Mouse (Mus musculus) heart, postnatal 0 days (tissue): ENCODE measurements around the gene Pdzd2. TPM values are rescaled to one million over a fixed set of nuclear protein-coding genes. Genes with fewer than 3 reads are reported as not detected.

Source experiments
- ATAC-seq: fragments of 200-750 bp; cut with Nextera tagmentation; 2 replicates; pipeline ENCODE4 v1.8.0; 2017; ENCODE audit warnings: low read depth, moderate number of reproducible peaks, moderate library complexity; ENCODE audit not compliant: insufficient read depth
- DNase-seq: peaks from one replicate; pipeline ENCODE4 v3.0.0-alpha.2; 2016; ENCODE audit warnings: low spot score
- H3K27ac ChIP-seq: fragments of 300-500 bp; sonication (generic); 2 replicates; pipeline ENCODE4 v1.5.1; 2014; ENCODE audit warnings: low read depth, mild to moderate bottlenecking
- H3K27me3 ChIP-seq: fragments of 300-500 bp; sonication (generic); 2 replicates; pipeline ENCODE4 v1.6.1; 2014; ENCODE audit warnings: low read length, mixed read lengths; ENCODE audit not compliant: control insufficient read depth, insufficient read depth
- H3K36me3 ChIP-seq: fragments of 300-500 bp; sonication (generic); replicated peaks from 2 replicates; pipeline ENCODE4 v1.6.1; 2014; ENCODE audit warnings: low read length, mixed read lengths; ENCODE audit not compliant: control insufficient read depth, insufficient read depth
- H3K4me1 ChIP-seq: fragments of 300-500 bp; sonication (generic); 2 replicates; pipeline ENCODE4 v1.6.1; 2014; ENCODE audit warnings: antibody characterized with exemption; ENCODE audit not compliant: control insufficient read depth, insufficient read depth
- H3K4me2 ChIP-seq: fragments of 300-500 bp; sonication (generic); 2 replicates; pipeline ENCODE4 v1.6.1; 2014; ENCODE audit warnings: low read depth, mild to moderate bottlenecking, low read length, moderate library complexity
- H3K4me3 ChIP-seq: fragments of 300-500 bp; sonication (generic); 2 replicates; pipeline ENCODE4 v1.5.1; 2014; ENCODE audit warnings: low read depth, low read length
- H3K9ac ChIP-seq: fragments of 300-500 bp; sonication (generic); replicated peaks from 2 replicates; pipeline ENCODE4 v1.6.1; 2014; ENCODE audit warnings: low read depth, low read length, mixed read lengths
- H3K9me3 ChIP-seq: fragments of 300-500 bp; sonication (generic); replicated peaks from 2 replicates; pipeline ENCODE4 v1.6.1; 2016; ENCODE audit warnings: low read length; ENCODE audit not compliant: control insufficient read depth
- CTCF ChIP-seq: IDR thresholded peaks from 2 replicates; pipeline ENCODE4 v1.5.1; 2016; ENCODE audit warnings: antibody characterized with exemption, control low read depth, low read depth
- EP300 ChIP-seq: IDR thresholded peaks from 2 replicates; pipeline ENCODE4 v1.6.1; 2016; ENCODE audit warnings: antibody characterized with exemption, low read depth
- WGBS: fragments of 180-500 bp; shearing (Covaris S2); extraction: QIAGEN DNeasy Blood & Tissue Kit; methylation state at CpG from one replicate; pipeline ENCODE4 v1.1.7; 2014; 5-methylcytosine and 5-hydroxymethylcytosine counted together
- polyA plus RNA-seq: library from polyadenylated mRNA; unstranded; fragments of >200 nt; fragmentation: Nextera tagmentation; extraction: Ambion mirVana; gene quantifications from 2 replicates; pipeline ENCODE4 v1.2.1, GENCODE M21; 2015
- total RNA-seq: library from RNA; depleted of rRNA; stranded (reverse); fragments of >200 nt; gene quantifications from 2 replicates; pipeline ENCODE4 v1.2.3, GENCODE M21; 2014; ENCODE audit warnings: low replicate concordance

Pdzd2 gene
- total and polyA plus RNA-seq, 2 experiments from 2014 or later = 36.1 to 86.0 TPM

DNA sequence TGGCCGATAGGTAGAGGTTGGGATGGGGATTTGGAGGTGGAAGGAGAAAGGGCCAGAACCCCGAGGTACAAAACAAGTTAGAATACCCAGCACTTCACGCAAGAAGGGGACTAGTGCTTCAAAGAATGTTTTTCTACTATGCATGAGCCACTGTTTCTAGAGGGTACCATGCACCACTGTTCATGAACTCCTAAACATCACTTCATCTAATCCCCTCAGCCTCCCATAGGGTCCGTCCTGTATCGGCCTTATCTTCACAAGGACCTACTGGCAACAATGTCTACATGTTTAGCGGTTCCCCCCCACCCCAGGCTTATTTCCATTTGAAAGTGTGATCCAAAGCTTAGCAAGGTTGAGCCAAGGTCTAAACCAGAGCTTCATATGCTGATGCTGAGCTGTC, 162.0 kb downstream of the Pdzd2 start:
- Histone ChIP-seq H3K4me3 (no peak overlapping the region), H3K9ac (no peak overlapping the region), H3K27ac (no peak overlapping the region), H3K4me1 (no peaks in the 10 kb centered on the region; the same call in 1 of the 2 replicates), H3K36me3 (no peaks in the 10 kb centered on the region), H3K4me2 (no peak overlapping the region), H3K9me3 (no peaks in the 10 kb centered on the region), H3K27me3 (no peaks in the 10 kb centered on the region)
- 68% methylated on average over 6 of the region's 6 CpGs for WGBS
- ATAC-seq (no peak; the same call in 1 of the 2 replicates), DNase-seq (no peak)
- TF ChIP-seq CTCF (no peak), EP300 (no peak)

DNA sequence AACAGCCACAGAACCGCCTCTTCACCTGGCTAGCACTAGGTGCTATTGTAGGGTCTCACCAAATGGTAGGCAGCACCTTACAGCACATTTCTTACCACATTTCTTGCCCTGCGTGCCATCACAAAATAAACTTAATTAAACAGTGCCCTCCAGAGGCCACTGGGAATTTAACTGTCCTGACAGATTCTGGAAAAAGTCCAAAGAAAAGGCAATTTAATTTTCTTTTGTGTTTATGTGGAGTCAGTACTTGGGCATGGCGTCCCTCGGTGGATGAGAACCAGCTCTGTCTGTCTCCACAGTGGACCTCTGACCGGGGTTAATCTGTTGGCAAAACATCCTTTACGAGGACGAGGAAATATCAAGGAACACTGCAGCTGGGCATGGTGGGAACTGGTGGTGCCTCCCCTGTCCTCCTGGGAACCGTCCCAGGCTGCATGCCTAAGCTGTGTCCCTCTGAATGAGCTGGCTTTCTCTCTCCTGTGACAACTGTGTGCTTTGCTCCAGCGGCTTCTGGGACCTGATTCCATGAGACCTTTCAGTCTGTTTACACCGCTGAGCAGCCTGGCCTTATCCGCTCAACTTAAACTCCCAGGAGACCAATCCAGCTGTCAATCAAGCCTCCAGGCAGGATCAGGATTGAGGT, 162.5 kb downstream of the Pdzd2 start:
- peak; percentile 34 for ATAC-seq
- WGBS = 25% methylated on average over 11 of the region's 11 CpGs
- Histone ChIP-seq H3K9me3 (no peaks in the 10 kb centered on the region), H3K4me3 (no peak overlapping the region), H3K36me3 (no peaks in the 10 kb centered on the region), H3K27me3 (no peaks in the 10 kb centered on the region), H3K4me2 (peak overlapping the region; percentile 29; the same call in 1 of the 2 replicates), H3K27ac (peak overlapping the region; percentile 30; the same call in 1 of the 2 replicates), H3K4me1 (no peaks in the 10 kb centered on the region; the same call in 1 of the 2 replicates), H3K9ac (no peak overlapping the region)
- no peak for TF ChIP-seq EP300
- peak; percentile 48; the same call in 1 of the 2 replicates for TF ChIP-seq CTCF
- peak; percentile 41 for DNase-seq

DNA sequence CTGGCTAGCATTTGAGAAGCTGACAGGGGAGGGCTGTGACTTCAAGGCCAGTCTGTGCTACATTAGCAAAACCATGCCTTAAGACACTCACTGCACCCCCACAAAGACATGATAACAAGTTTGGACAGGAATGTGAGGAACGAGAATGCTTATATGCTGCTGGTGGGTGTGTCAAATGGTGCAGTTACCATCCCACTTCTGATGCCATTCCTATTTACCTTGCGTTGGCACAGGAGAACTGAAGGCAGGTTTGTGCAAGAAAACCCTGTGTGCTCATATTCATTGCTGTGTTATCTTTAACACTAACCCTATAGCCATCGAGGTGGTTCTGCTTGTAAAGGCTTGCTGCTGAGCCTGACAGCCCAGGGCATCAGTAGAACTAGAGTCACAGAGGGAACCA, 166.1 kb downstream of the Pdzd2 start:
- Histone ChIP-seq H3K4me1 (no peaks in the 10 kb centered on the region; the same call in 1 of the 2 replicates), H3K27ac (no peak overlapping the region), H3K9ac (no peak overlapping the region), H3K4me2 (no peak overlapping the region), H3K27me3 (no peaks in the 10 kb centered on the region), H3K4me3 (no peak overlapping the region), H3K9me3 (no peaks in the 10 kb centered on the region), H3K36me3 (no peaks in the 10 kb centered on the region)
- 69% methylated on average over 3 of the region's 3 CpGs for WGBS
- ATAC-seq (no peak), DNase-seq (no peak)
- no peak for TF ChIP-seq EP300
- TF ChIP-seq CTCF = no peak

DNA sequence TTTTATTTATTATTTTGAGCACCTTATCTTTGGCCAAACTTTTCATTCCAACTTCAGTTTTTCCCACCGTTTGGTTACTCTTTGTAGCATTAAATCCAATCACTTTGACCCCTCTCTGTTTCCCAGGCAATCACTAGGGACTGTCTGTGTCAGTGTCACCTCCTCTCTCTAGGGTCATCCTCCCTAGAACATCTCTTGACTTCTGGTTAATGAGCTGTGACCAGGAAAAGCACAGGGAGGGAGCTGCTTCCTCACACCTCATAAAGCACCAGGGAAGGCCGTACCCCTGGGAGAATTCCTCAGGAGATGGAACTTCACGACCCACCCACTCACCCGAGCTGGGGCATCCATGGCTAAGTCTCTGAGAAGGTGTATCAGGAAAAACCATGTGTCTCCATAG, 168.6 kb downstream of the Pdzd2 start:
- DNase-seq = no peak
- Histone ChIP-seq H3K4me1 (no peaks in the 10 kb centered on the region), H3K27me3 (no peaks in the 10 kb centered on the region), H3K9me3 (no peaks in the 10 kb centered on the region), H3K27ac (no peak overlapping the region), H3K36me3 (no peaks in the 10 kb centered on the region), H3K4me2 (no peak overlapping the region), H3K4me3 (no peak overlapping the region), H3K9ac (no peak overlapping the region)
- 62% methylated on average over 4 of the region's 4 CpGs for WGBS
- no peak for ATAC-seq
- no peak for TF ChIP-seq CTCF
- no peak for TF ChIP-seq EP300

DNA sequence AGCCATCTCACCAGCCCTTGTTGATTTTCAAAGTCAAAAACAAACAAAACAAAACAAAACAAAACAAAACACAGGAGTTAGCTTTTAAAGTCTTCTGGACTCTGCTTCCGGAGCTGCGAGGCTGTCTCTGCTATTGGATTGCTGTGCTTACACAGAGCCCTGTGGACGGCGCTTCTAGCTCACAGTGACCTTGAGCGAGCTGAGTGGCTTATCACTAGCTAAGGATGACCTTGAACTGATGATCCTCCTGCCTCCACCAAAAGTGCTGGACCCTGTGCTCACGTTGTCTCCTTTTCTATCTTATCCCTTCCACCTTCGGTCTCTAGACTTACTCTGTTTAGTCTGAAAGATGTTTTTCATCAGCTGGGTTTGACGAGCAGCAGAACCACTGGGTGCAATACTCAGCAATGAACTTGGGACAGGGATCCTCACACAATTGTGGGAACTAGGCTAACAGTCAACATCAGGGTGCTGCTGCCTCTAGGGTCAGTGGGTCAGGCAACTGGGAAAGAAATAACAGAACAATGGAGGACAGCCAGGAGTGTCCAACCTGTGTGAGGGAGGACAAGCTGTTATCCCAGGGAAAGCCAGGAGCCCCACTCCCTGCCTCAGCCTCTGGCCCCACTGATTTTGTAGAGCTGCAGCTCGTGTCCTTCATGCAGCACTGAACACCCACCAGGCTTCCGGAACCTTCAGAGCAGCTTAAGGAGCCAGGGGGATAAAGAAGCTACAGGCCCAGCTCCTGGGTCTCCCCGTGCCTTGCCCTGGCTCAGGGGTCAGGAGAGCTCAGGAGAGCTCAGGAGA, 172.9 kb downstream of the Pdzd2 start:
- Histone ChIP-seq H3K4me3 (no peak overlapping the region), H3K9ac (no peak overlapping the region), H3K4me1 (no peaks in the 10 kb centered on the region), H3K9me3 (no peaks in the 10 kb centered on the region), H3K36me3 (no peaks in the 10 kb centered on the region), H3K27me3 (no peaks in the 10 kb centered on the region), H3K4me2 (no peak overlapping the region), H3K27ac (peak overlapping the region; percentile 22)
- 56% methylated on average over 11 of the region's 11 CpGs for WGBS
- no peak for TF ChIP-seq EP300
- no peak for TF ChIP-seq CTCF
- ATAC-seq (no peak), DNase-seq (no peak)
